Mouse (Mus musculus): ENCODE data around the gene Shb.

- TF ChIP-seq CTCF (IDR thresholded peaks at IDR 0.05; ENCODE audit: low read depth, low read length) (no peak), POLR2A (IDR thresholded peaks at IDR 0.05; ENCODE audit: extremely low read depth, insufficient read depth, low read length) (no peak)
Measured at GRCm38 (mm10) chr4:45477047-45477446, 55.2 kb downstream of the Shb start.

All from liver, adult 2 months (tissue).